ENCODE assay signal across 8 mouse cellular contexts in the genomic region with DNA sequence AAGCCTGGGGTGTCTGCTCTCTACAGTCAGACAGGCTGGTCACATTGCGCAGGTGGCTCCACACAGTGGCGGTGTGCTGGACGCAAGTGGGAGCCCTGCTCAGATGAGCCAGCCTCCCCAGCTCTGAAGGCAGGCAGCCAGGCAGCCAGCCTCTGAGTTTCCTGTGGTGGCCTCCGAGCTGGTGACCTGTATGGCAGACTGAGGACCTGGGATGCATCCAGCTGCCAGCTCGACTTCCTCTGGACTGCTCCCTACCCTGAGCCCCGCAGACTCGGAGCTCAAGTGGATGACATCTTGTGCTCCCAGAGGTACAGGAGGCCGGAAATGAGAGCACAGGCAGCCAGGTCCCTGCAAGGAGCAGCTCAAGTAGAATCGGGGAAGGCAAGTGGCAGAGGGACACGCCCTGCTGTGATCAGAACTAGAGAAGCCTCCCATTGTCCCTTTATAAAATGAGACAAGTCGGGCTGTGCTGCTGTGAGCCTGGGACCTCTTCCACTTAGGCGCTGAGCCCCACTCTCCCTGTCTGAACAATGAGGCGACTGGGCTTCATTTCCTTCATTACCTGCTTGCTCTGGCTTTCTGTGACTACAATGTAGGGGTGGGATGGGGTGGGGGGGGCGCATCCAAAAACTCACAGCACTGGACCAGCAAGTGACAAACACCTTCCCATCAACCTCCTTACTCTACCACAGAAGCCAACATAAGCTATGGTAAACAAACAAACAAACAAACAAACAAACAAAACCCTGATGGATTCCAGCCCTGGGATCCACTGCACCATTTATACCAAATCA. TPM values are rescaled to one million over a fixed set of nuclear protein-coding genes. Genes with fewer than 3 reads are reported as not detected.
DNase-seq lines count a peak whose midpoint lies in the region; ATAC-seq and TF ChIP-seq lines count a peak whose summit lies in the region.

No protein-coding gene starts in this region.

- no peak for TF ChIP-seq POLR2A in cerebellum, adult 2 months (IDR thresholded peaks at IDR 0.05; ENCODE audit: borderline replicate concordance, insufficient read depth, low read length)

- no peaks in the 10 kb centered on the region for H3K36me3 ChIP-seq in heart, embryonic 16.5 days (ENCODE audit: control insufficient read depth, insufficient read depth)
- no peaks in the 10 kb centered on the region for H3K36me3 ChIP-seq in limb, embryonic 11.5 days (ENCODE audit: control insufficient read depth, insufficient read depth, low read length)
- no peaks in the 10 kb centered on the region; the same call in 1 of the 2 replicates for H3K36me3 ChIP-seq in stomach, embryonic 15.5 days

- H3K27ac ChIP-seq in cerebellum, adult 2 months (ENCODE audit: insufficient read depth, low read length), result peak overlapping the region; percentile 70
- H3K27ac ChIP-seq in heart, embryonic 16.5 days (ENCODE audit: low read length), result peak overlapping the region; percentile 69
- no peak overlapping the region for H3K27ac ChIP-seq in limb, embryonic 11.5 days (replicated peaks; ENCODE audit: low read depth, low read length)
- H3K27ac ChIP-seq in stomach, embryonic 15.5 days, result no peak overlapping the region

- no peak overlapping the region for H3K4me3 ChIP-seq in cerebellum, adult 2 months (replicated peaks; ENCODE audit: insufficient read depth, low read depth, low read length)
- H3K4me3 ChIP-seq in heart, embryonic 16.5 days (ENCODE audit: low read length), result no peak overlapping the region
- no peak overlapping the region for H3K4me3 ChIP-seq in limb, embryonic 11.5 days (ENCODE audit: low read depth, low read length)
- H3K4me3 ChIP-seq in stomach, embryonic 15.5 days (replicated peaks), result no peak overlapping the region

- H3K9ac ChIP-seq in heart, embryonic 16.5 days (ENCODE audit: low read length), result peak overlapping the region; percentile 15; the same call in 1 of the 2 replicates
- H3K9ac ChIP-seq in limb, embryonic 11.5 days (ENCODE audit: low read length), result no peak overlapping the region
- no peak overlapping the region for H3K9ac ChIP-seq in stomach, embryonic 15.5 days

- H3K9me3 ChIP-seq in heart, embryonic 16.5 days (replicated peaks; ENCODE audit: control insufficient read depth, low read length), result no peaks in the 10 kb centered on the region
- H3K9me3 ChIP-seq in limb, embryonic 11.5 days (ENCODE audit: control insufficient read depth, low read length), result no peaks in the 10 kb centered on the region
- no peaks in the 10 kb centered on the region for H3K9me3 ChIP-seq in stomach, embryonic 15.5 days

- H3K4me2 ChIP-seq in heart, embryonic 16.5 days (ENCODE audit: low read depth, low read length), result peak overlapping the region; percentile 29
- no peak overlapping the region for H3K4me2 ChIP-seq in limb, embryonic 11.5 days (ENCODE audit: low read depth, severe bottlenecking)
- H3K4me2 ChIP-seq in stomach, embryonic 15.5 days, result no peak overlapping the region

- 5% methylated on average over 14 of the region's 14 CpGs for WGBS in cerebellum, adult 2 months
- 32% methylated on average over 14 of the region's 14 CpGs for WGBS in heart, embryonic 16.5 days
- 57% methylated on average over 14 of the region's 14 CpGs for WGBS in limb, embryonic 11.5 days
- 39% methylated on average over 14 of the region's 14 CpGs for WGBS in stomach, embryonic 15.5 days

- peak; percentile 21 to 36 for DNase-seq in left cerebral cortex, adult 18-20 months (ENCODE audit: low spot score in 2 of 2)
- no peak for DNase-seq in left cerebral cortex, adult 11 months (ENCODE audit: low spot score)
- peak; percentile 73 to 78 for DNase-seq in cerebellum, adult 2 months
- DNase-seq in limb, embryonic 11.5 days (ENCODE audit: low spot score), result peak; percentile 42
- no peak for DNase-seq in ovary, postnatal 14 days (ENCODE audit: low spot score)
- DNase-seq in spleen, adult 18-20 months, result no peak

- ATAC-seq in heart, embryonic 16.5 days (replicated peaks; ENCODE audit: extremely low read depth, insufficient read depth, low FRiP score), result peak; percentile 57
- ATAC-seq in limb, embryonic 11.5 days (ENCODE audit: insufficient number of reproducible peaks, low FRiP score, low TSS enrichment, low read depth), result no peak
- ATAC-seq in stomach, embryonic 15.5 days (ENCODE audit: insufficient read depth, low FRiP score, low read depth), result peak; percentile 44; the same call in 1 of the 2 replicates

- no peak; the same call in 1 of the 2 replicates for TF ChIP-seq CTCF in cerebellum, adult 2 months (IDR thresholded peaks at IDR 0.05; ENCODE audit: borderline replicate concordance, insufficient read depth, low read depth, low read length)

- peaks cover 54% of the 10 kb centered on the region for H3K4me1 ChIP-seq in cerebellum, adult 2 months (ENCODE audit: control insufficient read depth, insufficient read depth, low read length)
- H3K4me1 ChIP-seq in heart, embryonic 16.5 days (ENCODE audit: control insufficient read depth, insufficient read depth, low read length), result peaks cover 63% of the 10 kb centered on the region
- H3K4me1 ChIP-seq in limb, embryonic 11.5 days (ENCODE audit: control insufficient read depth, insufficient read depth, low read length), result peaks cover 23% of the 10 kb centered on the region; the same call in 1 of the 2 replicates
- H3K4me1 ChIP-seq in stomach, embryonic 15.5 days, result peaks cover 43% of the 10 kb centered on the region

- H3K27me3 ChIP-seq in cerebellum, adult 2 months (ENCODE audit: control insufficient read depth, insufficient read depth, low read length), result no peaks in the 10 kb centered on the region
- no peaks in the 10 kb centered on the region for H3K27me3 ChIP-seq in heart, embryonic 16.5 days (ENCODE audit: control insufficient read depth, insufficient read depth, low read length)
- H3K27me3 ChIP-seq in limb, embryonic 11.5 days (ENCODE audit: control insufficient read depth, insufficient read depth, low read length), result no peaks in the 10 kb centered on the region
- H3K27me3 ChIP-seq in stomach, embryonic 15.5 days (replicated peaks), result no peaks in the 10 kb centered on the region

RNA-seq across cellular contexts. Expression of a gene that starts 16.5 kb away (rescaled TPM):
- 10 to 100 TPM; 21.1 to 22.5 TPM for total RNA-seq in left cerebral cortex, adult 18-20 months (2021)
- 10.3 and 11.3 TPM in 2 replicates for polyA plus RNA-seq in cerebellum, adult 2 months (2012; rRNA removed)
- 3.7 and 3.9 TPM in 2 replicates for polyA plus RNA-seq in heart, embryonic 16.5 days (2015; fragmentation: Nextera tagmentation; extraction: Ambion mirVana)
- 2.4 and 2.6 TPM in 2 replicates for polyA plus RNA-seq in limb, embryonic 11.5 days (2014; fragmentation: Nextera tagmentation; extraction: Ambion mirVana)
- polyA plus RNA-seq in stomach, embryonic 15.5 days (2015; fragmentation: Nextera tagmentation; extraction: Ambion mirVana), result 11.0 and 11.5 TPM in 2 replicates

Comparison
In these comparisons a context has a peak if more than half of its experiments do, and no peak if none do; other contexts are left out.
1. DNase-seq: peak in left cerebral cortex, adult 18-20 months (2 of 2), cerebellum, adult 2 months (2 of 2) and limb, embryonic 11.5 days (single experiment); none in left cerebral cortex, adult 11 months (single experiment), ovary, postnatal 14 days (single experiment) and spleen, adult 18-20 months (0 of 2).
2. H3K27ac ChIP-seq: peak in cerebellum, adult 2 months (single experiment) and heart, embryonic 16.5 days (single experiment); none in limb, embryonic 11.5 days (single experiment) and stomach, embryonic 15.5 days (single experiment).